Mouse (Mus musculus): ENCODE results near the gene Incenp. TPM values are rescaled to one million over a fixed set of nuclear protein-coding genes. Genes with fewer than 3 reads are reported as not detected.
"Not testable (repeated sequence)": the region's sequence is repeated elsewhere in the genome, so short reads cannot be mapped to it uniquely, and the experiment has no call there.

Incenp gene
- polyA plus RNA-seq, 1 experiment from 2014 or later = 79.7 TPM

DNA sequence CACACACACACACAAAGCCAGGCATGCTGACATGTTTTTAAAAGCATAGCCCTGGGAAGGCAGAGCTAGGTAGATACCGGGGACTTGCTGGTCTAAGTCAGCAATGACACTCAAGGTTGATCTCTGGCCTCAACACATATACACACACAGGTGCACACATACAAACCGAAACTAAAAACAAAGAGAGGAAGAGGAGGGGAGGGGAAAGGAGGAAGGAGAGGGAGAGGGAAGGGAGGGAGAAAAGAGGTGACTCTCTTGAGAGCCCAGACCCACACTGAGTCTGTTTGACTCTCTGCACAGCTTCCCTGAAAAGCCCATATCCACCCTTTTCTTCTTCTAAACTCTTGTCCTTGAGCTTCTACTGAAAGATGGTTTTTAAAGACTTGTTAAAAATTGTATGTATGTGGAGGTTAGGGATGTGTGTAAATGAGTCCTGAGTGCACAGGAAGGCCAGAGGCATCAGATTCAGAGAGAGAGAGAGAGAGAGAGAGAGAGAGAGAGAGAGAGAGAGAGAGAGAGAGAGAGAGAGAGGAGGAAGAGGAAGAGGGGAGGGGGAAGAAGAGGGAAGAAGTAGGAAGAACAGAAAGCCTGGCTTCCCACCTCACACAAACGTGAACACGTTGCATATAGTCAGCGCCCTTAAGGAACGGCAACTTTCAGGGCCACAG, 38.9 kb upstream of the Incenp start:
- ATAC-seq (ENCODE audit: low FRiP score) (no peak), DNase-seq (ENCODE audit: low spot score) (no peak)
- 84% methylated on average over 6 of the region's 6 CpGs for WGBS
- Histone ChIP-seq H3K27ac (ENCODE audit: low read depth, low read length) (no peak overlapping the region), H3K4me1 (replicated peaks; ENCODE audit: control insufficient read depth, insufficient read depth, low read length) (no peaks in the 10 kb centered on the region), H3K4me2 (replicated peaks; ENCODE audit: low read depth, low read length) (no peak overlapping the region), H3K9me3 (ENCODE audit: control insufficient read depth, low read length) (no peaks in the 10 kb centered on the region), H3K36me3 (ENCODE audit: control insufficient read depth, insufficient read depth, low read length) (no peaks in the 10 kb centered on the region), H3K4me3 (ENCODE audit: low read depth, low read length) (no peak overlapping the region), H3K9ac (ENCODE audit: low read depth, low read length) (no peak overlapping the region), H3K27me3 (ENCODE audit: control insufficient read depth, insufficient read depth, low read length) (no peaks in the 10 kb centered on the region)

DNA sequence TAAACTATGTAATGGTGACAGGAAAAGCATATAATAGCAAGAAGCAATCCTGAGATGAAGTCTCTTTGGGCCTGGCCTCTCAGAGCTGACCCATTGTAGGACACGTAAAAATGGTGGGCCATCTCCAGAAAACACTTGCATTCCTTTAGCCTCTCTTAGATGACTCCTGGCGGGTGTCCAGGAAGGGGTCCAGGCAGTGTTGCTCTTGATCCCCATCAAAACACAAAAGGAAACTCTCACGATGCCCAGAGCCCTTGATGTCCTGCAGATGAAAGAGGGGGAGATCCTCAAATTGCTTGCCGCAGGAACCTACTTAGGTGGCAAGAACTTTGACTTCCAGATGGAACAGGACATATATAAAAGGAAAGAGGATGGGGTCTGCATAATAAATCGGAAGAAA, 38.1 kb upstream of the Incenp start:
- Histone ChIP-seq H3K4me3 (ENCODE audit: low read depth, low read length) (no peak overlapping the region), H3K4me2 (replicated peaks; ENCODE audit: low read depth, low read length) (no peak overlapping the region), H3K27me3 (ENCODE audit: control insufficient read depth, insufficient read depth, low read length) (no peaks in the 10 kb centered on the region), H3K27ac (ENCODE audit: low read depth, low read length) (no peak overlapping the region), H3K9me3 (ENCODE audit: control insufficient read depth, low read length) (no peaks in the 10 kb centered on the region), H3K4me1 (replicated peaks; ENCODE audit: control insufficient read depth, insufficient read depth, low read length) (no peaks in the 10 kb centered on the region), H3K9ac (ENCODE audit: low read depth, low read length) (no peak overlapping the region), H3K36me3 (ENCODE audit: control insufficient read depth, insufficient read depth, low read length) (no peaks in the 10 kb centered on the region)
- WGBS = 69% methylated on average over 5 of the region's 5 CpGs
- DNase-seq (ENCODE audit: low spot score) (no peak), ATAC-seq (ENCODE audit: low FRiP score) (no peak)

DNA sequence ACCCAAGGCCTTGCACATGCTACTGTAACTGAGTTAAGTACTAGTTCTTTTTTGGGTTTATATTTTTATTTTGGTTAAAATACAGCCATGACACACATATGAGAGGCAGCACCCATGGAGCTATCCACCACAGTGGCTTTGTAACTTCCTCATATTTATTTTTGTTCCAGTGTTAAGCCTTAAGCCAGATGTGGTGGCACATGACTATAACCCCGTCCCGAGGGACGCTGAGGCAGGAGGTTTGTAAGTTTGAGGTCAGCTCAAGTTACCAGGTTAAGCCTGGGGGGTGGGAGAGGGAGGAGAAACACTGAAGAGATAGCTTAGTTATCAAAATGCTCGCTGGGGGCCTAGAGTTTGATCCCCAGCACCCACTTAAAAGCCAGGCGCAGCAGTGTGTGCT, 37.2 kb upstream of the Incenp start:
- no peaks in the 10 kb centered on the region for H3K36me3 ChIP-seq (ENCODE audit: control insufficient read depth, insufficient read depth, low read length)
- no peak overlapping the region for H3K4me3 ChIP-seq (ENCODE audit: low read depth, low read length)
- H3K27me3 ChIP-seq (ENCODE audit: control insufficient read depth, insufficient read depth, low read length) = no peaks in the 10 kb centered on the region
- H3K4me1 ChIP-seq (replicated peaks; ENCODE audit: control insufficient read depth, insufficient read depth, low read length) = no peaks in the 10 kb centered on the region
- no peaks in the 10 kb centered on the region for H3K9me3 ChIP-seq (ENCODE audit: control insufficient read depth, low read length)
- DNase-seq (ENCODE audit: low spot score) (no peak), ATAC-seq (ENCODE audit: low FRiP score) (no peak)
- 67% methylated on average over 5 of the region's 5 CpGs for WGBS
- no peak overlapping the region for H3K27ac ChIP-seq (ENCODE audit: low read depth, low read length)
- H3K4me2 ChIP-seq (replicated peaks; ENCODE audit: low read depth, low read length) = no peak overlapping the region
- no peak overlapping the region for H3K9ac ChIP-seq (ENCODE audit: low read depth, low read length)

DNA sequence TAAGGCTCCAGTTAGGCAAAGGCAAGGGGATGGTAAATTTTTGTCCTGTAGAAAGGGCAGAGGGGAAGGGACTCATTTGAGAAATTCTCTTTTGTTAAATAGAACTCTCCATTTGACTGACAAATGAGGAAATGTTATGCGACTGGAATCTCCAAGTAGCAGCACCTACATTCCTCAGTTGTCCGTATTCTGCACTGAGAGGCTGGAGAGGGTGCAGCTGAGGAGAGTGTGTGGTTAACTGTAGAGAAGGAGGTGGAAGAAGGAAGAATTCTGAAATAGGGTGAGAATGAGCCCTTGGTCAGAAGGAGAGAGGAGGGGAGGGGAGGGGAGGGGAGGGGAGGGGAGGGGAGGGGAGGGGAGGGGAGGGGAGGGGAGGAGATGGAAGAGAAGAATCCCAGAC, 34.6 kb upstream of the Incenp start:
- H3K9me3 ChIP-seq (ENCODE audit: control insufficient read depth, low read length) = no peaks in the 10 kb centered on the region
- ATAC-seq (ENCODE audit: low FRiP score) = no peak
- H3K27me3 ChIP-seq (ENCODE audit: control insufficient read depth, insufficient read depth, low read length) = no peaks in the 10 kb centered on the region
- no peak overlapping the region for H3K4me2 ChIP-seq (replicated peaks; ENCODE audit: low read depth, low read length)
- no peaks in the 10 kb centered on the region for H3K36me3 ChIP-seq (ENCODE audit: control insufficient read depth, insufficient read depth, low read length)
- WGBS = 80% methylated on average over 2 of the region's 2 CpGs
- H3K27ac ChIP-seq (ENCODE audit: low read depth, low read length) = no peak overlapping the region
- H3K4me1 ChIP-seq (replicated peaks; ENCODE audit: control insufficient read depth, insufficient read depth, low read length) = no peaks in the 10 kb centered on the region
- no peak overlapping the region for H3K4me3 ChIP-seq (ENCODE audit: low read depth, low read length)
- no peak for DNase-seq (ENCODE audit: low spot score)
- H3K9ac ChIP-seq (ENCODE audit: low read depth, low read length) = no peak overlapping the region

DNA sequence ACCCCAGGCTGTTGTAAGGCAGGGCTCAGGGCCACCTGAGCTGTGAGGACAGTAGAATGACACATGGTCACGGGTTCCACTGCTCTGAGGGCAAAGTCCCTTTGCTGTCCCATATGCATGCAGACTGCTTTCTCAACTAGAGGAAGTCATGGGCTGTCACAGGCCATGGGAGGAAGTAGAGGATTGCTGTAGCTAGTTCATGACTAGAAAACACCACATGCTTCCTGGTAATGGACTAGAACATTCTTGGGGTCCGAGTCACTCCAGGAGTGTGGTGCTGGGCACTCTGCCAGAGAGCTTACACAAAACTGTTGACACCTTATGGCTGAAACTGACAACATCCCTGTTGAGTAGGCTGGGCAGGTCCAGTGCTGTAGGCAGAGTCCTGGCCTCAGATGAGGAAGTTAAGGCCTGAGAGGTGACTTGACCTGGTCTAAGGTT, 31.8 kb upstream of the Incenp start:
- H3K36me3 ChIP-seq (ENCODE audit: control insufficient read depth, insufficient read depth, low read length); H3K27me3 ChIP-seq (ENCODE audit: control insufficient read depth, insufficient read depth, low read length); H3K9me3 ChIP-seq (ENCODE audit: control insufficient read depth, low read length); DNase-seq (ENCODE audit: low spot score); H3K4me3 ChIP-seq (ENCODE audit: low read depth, low read length); H3K4me2 ChIP-seq (replicated peaks; ENCODE audit: low read depth, low read length); ATAC-seq (ENCODE audit: low FRiP score); H3K27ac ChIP-seq (ENCODE audit: low read depth, low read length); H3K9ac ChIP-seq (ENCODE audit: low read depth, low read length); H3K4me1 ChIP-seq (replicated peaks; ENCODE audit: control insufficient read depth, insufficient read depth, low read length): not testable (repeated sequence)
- 78% methylated on average over 2 of the region's 2 CpGs for WGBS

DNA sequence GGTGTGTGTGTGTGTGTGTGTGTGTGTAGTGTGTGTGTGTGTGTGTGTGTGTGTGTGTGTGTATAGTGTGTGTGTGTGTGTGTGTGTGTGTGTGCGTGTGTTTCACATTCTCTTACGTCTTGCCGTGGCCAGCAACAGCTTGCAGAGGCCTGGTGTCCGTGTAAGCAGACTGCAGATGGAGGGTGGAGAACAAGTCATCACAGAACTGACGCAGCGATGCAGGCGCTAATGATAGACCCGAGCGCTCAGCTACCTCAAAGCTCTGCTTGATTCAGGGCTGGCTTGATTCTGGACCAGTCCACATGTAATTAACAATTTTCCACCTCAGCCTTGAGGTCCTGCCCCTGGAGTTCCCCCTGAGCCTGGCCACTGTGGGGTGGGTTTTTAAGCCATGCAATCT, 28.7 kb upstream of the Incenp start:
- 86% methylated on average over 9 of the region's 9 CpGs for WGBS
- Histone ChIP-seq H3K27me3 (ENCODE audit: control insufficient read depth, insufficient read depth, low read length) (no peaks in the 10 kb centered on the region), H3K4me1 (replicated peaks; ENCODE audit: control insufficient read depth, insufficient read depth, low read length) (no peaks in the 10 kb centered on the region), H3K4me2 (replicated peaks; ENCODE audit: low read depth, low read length) (no peak overlapping the region), H3K4me3 (ENCODE audit: low read depth, low read length) (no peak overlapping the region), H3K27ac (ENCODE audit: low read depth, low read length) (no peak overlapping the region), H3K36me3 (ENCODE audit: control insufficient read depth, insufficient read depth, low read length) (no peaks in the 10 kb centered on the region), H3K9ac (ENCODE audit: low read depth, low read length) (no peak overlapping the region), H3K9me3 (ENCODE audit: control insufficient read depth, low read length) (no peaks in the 10 kb centered on the region)
- no peak for DNase-seq (ENCODE audit: low spot score)
- no peak for ATAC-seq (ENCODE audit: low FRiP score)

DNA sequence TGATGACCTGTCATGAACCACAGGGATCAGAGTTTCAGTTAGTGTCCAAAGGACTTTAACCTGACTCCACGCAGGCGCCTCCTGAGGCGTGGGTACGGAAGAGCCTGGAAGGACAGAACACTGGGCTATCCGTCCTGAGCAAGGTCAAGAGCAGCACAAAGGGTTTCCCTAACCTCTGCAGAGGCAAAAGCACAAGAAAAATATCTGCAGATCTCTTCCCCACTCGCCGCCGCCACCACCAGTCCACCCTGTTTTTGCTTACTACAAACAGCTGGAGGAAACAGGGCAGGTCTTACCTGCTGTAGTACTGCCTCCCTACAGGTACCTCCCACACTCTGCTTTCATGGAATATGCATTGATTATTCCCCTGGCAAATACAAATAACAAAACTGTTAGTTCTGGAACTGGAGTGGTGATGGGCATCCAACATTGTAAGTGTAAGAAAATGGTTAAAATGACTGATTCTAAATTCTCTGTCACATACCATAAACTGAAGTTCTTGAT, 25.5 kb upstream of the Incenp start:
- Histone ChIP-seq H3K4me2 (replicated peaks; ENCODE audit: low read depth, low read length) (no peak overlapping the region), H3K27ac (ENCODE audit: low read depth, low read length) (no peak overlapping the region), H3K36me3 (ENCODE audit: control insufficient read depth, insufficient read depth, low read length) (no peaks in the 10 kb centered on the region), H3K27me3 (ENCODE audit: control insufficient read depth, insufficient read depth, low read length) (no peaks in the 10 kb centered on the region), H3K4me3 (ENCODE audit: low read depth, low read length) (no peak overlapping the region), H3K4me1 (replicated peaks; ENCODE audit: control insufficient read depth, insufficient read depth, low read length) (no peaks in the 10 kb centered on the region), H3K9me3 (ENCODE audit: control insufficient read depth, low read length) (no peaks in the 10 kb centered on the region), H3K9ac (ENCODE audit: low read depth, low read length) (no peak overlapping the region)
- WGBS = 61% methylated on average over 8 of the region's 8 CpGs
- DNase-seq (ENCODE audit: low spot score) = no peak
- ATAC-seq (ENCODE audit: low FRiP score) = no peak

DNA sequence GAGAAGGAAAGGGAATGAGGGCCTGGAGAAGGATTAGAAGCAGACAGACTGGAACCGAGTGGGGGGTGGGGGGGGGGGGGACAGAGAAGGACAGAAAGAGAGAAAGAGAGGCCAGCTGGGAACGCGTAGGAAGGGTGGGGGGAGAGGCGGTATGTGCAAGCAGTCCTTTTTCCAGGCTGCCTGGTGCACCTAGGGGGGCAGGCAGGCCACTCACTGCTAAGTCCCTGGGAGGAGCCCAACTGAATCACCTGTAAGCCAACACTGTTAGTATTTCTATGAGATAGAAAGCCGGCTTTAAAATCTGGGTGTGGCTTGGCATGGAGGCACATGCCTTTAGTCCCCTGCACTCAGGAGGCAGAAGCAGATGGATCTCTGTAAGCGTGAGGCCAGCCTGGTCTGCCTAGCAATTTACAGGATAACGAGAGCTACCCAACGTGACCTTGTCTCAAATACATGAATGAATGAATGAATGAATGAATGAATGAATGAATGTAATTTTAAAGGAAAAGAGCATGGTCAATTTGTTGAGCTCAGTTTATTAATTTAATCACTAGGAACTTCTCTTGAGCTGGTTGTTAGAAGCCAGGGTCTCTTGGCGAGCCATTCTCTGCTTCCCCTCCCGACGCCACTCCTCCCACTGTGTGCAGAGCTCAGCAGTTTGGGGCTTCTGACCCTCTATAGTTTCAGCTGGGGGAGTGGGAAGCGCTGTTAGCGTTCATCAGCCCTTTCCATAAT, 24.9 kb upstream of the Incenp start:
- H3K27me3 ChIP-seq (ENCODE audit: control insufficient read depth, insufficient read depth, low read length) = no peaks in the 10 kb centered on the region

DNA sequence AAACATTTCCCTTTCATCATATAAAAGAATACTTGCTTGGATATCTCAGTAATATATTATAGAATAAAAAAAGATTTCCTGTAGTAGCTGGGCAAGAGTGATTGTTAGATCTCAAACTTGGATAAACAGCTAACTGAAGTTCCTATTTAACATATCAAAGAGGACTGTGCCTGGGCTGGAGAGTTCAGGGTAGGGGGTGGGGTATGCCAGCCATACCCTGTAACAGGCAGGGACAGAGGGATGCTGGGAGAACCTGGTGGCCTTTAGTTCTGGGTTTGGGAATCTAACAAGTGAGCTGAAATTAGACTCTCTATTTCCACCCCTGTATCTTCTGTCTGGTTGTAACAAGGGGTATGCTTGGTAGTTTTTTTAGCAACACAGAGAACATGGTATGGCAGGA, 23.7 kb upstream of the Incenp start:
- no peak overlapping the region for H3K4me2 ChIP-seq (replicated peaks; ENCODE audit: low read depth, low read length)
- DNase-seq (ENCODE audit: low spot score) = no peak
- ATAC-seq (ENCODE audit: low FRiP score) = no peak

More for the DNA sequence above, 24.9 kb upstream of the Incenp start:
- no peak for DNase-seq (ENCODE audit: low spot score)
- Histone ChIP-seq H3K9ac (ENCODE audit: low read depth, low read length) (no peak overlapping the region), H3K9me3 (ENCODE audit: control insufficient read depth, low read length) (no peaks in the 10 kb centered on the region), H3K4me1 (replicated peaks; ENCODE audit: control insufficient read depth, insufficient read depth, low read length) (no peaks in the 10 kb centered on the region), H3K27ac (ENCODE audit: low read depth, low read length) (no peak overlapping the region), H3K36me3 (ENCODE audit: control insufficient read depth, insufficient read depth, low read length) (no peaks in the 10 kb centered on the region), H3K4me3 (ENCODE audit: low read depth, low read length) (no peak overlapping the region), H3K4me2 (replicated peaks; ENCODE audit: low read depth, low read length) (no peak overlapping the region)
- WGBS = 48% methylated on average over 13 of the region's 13 CpGs
- no peak for ATAC-seq (ENCODE audit: low FRiP score)

More for the DNA sequence above, 23.7 kb upstream of the Incenp start:
- Histone ChIP-seq H3K36me3 (ENCODE audit: control insufficient read depth, insufficient read depth, low read length) (no peaks in the 10 kb centered on the region), H3K27me3 (ENCODE audit: control insufficient read depth, insufficient read depth, low read length) (no peaks in the 10 kb centered on the region), H3K4me3 (ENCODE audit: low read depth, low read length) (no peak overlapping the region), H3K9ac (ENCODE audit: low read depth, low read length) (no peak overlapping the region), H3K9me3 (ENCODE audit: control insufficient read depth, low read length) (no peaks in the 10 kb centered on the region), H3K4me1 (replicated peaks; ENCODE audit: control insufficient read depth, insufficient read depth, low read length) (no peaks in the 10 kb centered on the region), H3K27ac (ENCODE audit: low read depth, low read length) (no peak overlapping the region)
